Mouse (Mus musculus): ENCODE results near the gene Tubb5. TPM values are rescaled to one million over a fixed set of nuclear protein-coding genes. Genes with fewer than 3 reads are reported as not detected.

Gene Tubb5
- polyA plus RNA-seq, 1 experiment from 2014 or later: 923 TPM

- H3K4me1 ChIP-seq (replicated peaks; ENCODE audit: control insufficient read depth, insufficient read depth, low read length): no peaks in the 10 kb centered on the region
- no peaks in the 10 kb centered on the region for H3K9me3 ChIP-seq (ENCODE audit: control insufficient read depth, low read length)
- no peak overlapping the region for H3K4me3 ChIP-seq (ENCODE audit: low read depth, low read length)
- ATAC-seq (replicated peaks; ENCODE audit: low FRiP score, low TSS enrichment, low read depth): no peak
- H3K27ac ChIP-seq (ENCODE audit: low read depth): no peak overlapping the region
- no peaks in the 10 kb centered on the region for H3K27me3 ChIP-seq (replicated peaks; ENCODE audit: control insufficient read depth, insufficient read depth, low read length)
- no peak overlapping the region for H3K4me2 ChIP-seq (ENCODE audit: low read length)
- 81% methylated on average over 2 of the region's 2 CpGs for WGBS
- H3K9ac ChIP-seq (ENCODE audit: low read length): no peak overlapping the region
- H3K36me3 ChIP-seq (ENCODE audit: control insufficient read depth, insufficient read depth, low read length): no peaks in the 10 kb centered on the region
- DNase-seq (ENCODE audit: low spot score): no peak
Measured at GRCm38 (mm10) chr17:35800905-35801304, 37.2 kb downstream of the Tubb5 start.

- no peaks in the 10 kb centered on the region for H3K9me3 ChIP-seq (ENCODE audit: control insufficient read depth, low read length)
- WGBS: 67% methylated on average over 5 of the region's 5 CpGs
- H3K9ac ChIP-seq (ENCODE audit: low read length): no peak overlapping the region
- no peaks in the 10 kb centered on the region for H3K27me3 ChIP-seq (replicated peaks; ENCODE audit: control insufficient read depth, insufficient read depth, low read length)
- DNase-seq (ENCODE audit: low spot score) (no peak), ATAC-seq (replicated peaks; ENCODE audit: low FRiP score, low TSS enrichment, low read depth) (no peak)
- no peaks in the 10 kb centered on the region for H3K4me1 ChIP-seq (replicated peaks; ENCODE audit: control insufficient read depth, insufficient read depth, low read length)
- no peak overlapping the region for H3K4me3 ChIP-seq (ENCODE audit: low read depth, low read length)
- no peaks in the 10 kb centered on the region for H3K36me3 ChIP-seq (ENCODE audit: control insufficient read depth, insufficient read depth, low read length)
- no peak overlapping the region for H3K4me2 ChIP-seq (ENCODE audit: low read length)
- no peak overlapping the region for H3K27ac ChIP-seq (ENCODE audit: low read depth)
Measured at GRCm38 (mm10) chr17:35796835-35797234, 41.3 kb downstream of the Tubb5 start.

- H3K9me3 ChIP-seq (ENCODE audit: control insufficient read depth, low read length): no peaks in the 10 kb centered on the region
- H3K4me3 ChIP-seq (ENCODE audit: low read depth, low read length): no peak overlapping the region
- H3K27ac ChIP-seq (ENCODE audit: low read depth): no peak overlapping the region
- no peaks in the 10 kb centered on the region for H3K36me3 ChIP-seq (ENCODE audit: control insufficient read depth, insufficient read depth, low read length)
- H3K9ac ChIP-seq (ENCODE audit: low read length): no peak overlapping the region
- no peaks in the 10 kb centered on the region for H3K4me1 ChIP-seq (replicated peaks; ENCODE audit: control insufficient read depth, insufficient read depth, low read length)
- 75% methylated on average over 6 of the region's 6 CpGs for WGBS
- H3K27me3 ChIP-seq (replicated peaks; ENCODE audit: control insufficient read depth, insufficient read depth, low read length): no peaks in the 10 kb centered on the region
- ATAC-seq (replicated peaks; ENCODE audit: low FRiP score, low TSS enrichment, low read depth) (no peak), DNase-seq (ENCODE audit: low spot score) (no peak)
- no peak overlapping the region for H3K4me2 ChIP-seq (ENCODE audit: low read length)
Measured at GRCm38 (mm10) chr17:35795656-35796055, 42.5 kb downstream of the Tubb5 start.

GRCm38 (mm10) chr17:35795099-35795498 is 43.0 kb downstream of the Tubb5 start:
- H3K4me2 ChIP-seq (ENCODE audit: low read length): no peak overlapping the region
- no peaks in the 10 kb centered on the region for H3K9me3 ChIP-seq (ENCODE audit: control insufficient read depth, low read length)
- DNase-seq (ENCODE audit: low spot score): no peak
- H3K4me1 ChIP-seq (replicated peaks; ENCODE audit: control insufficient read depth, insufficient read depth, low read length): no peaks in the 10 kb centered on the region
- no peak overlapping the region for H3K27ac ChIP-seq (ENCODE audit: low read depth)
- H3K4me3 ChIP-seq (ENCODE audit: low read depth, low read length): no peak overlapping the region
- no peaks in the 10 kb centered on the region for H3K36me3 ChIP-seq (ENCODE audit: control insufficient read depth, insufficient read depth, low read length)
- no peaks in the 10 kb centered on the region for H3K27me3 ChIP-seq (replicated peaks; ENCODE audit: control insufficient read depth, insufficient read depth, low read length)
- no peak for ATAC-seq (replicated peaks; ENCODE audit: low FRiP score, low TSS enrichment, low read depth)
- WGBS: 38% methylated on average over 2 of the region's 2 CpGs
- H3K9ac ChIP-seq (ENCODE audit: low read length): no peak overlapping the region

GRCm38 (mm10) chr17:35792837-35793236 is 45.3 kb downstream of the Tubb5 start:
- 78% methylated on average over 2 of the region's 2 CpGs for WGBS
- H3K9ac ChIP-seq (ENCODE audit: low read length): no peak overlapping the region
- no peak overlapping the region for H3K4me3 ChIP-seq (ENCODE audit: low read depth, low read length)
- H3K36me3 ChIP-seq (ENCODE audit: control insufficient read depth, insufficient read depth, low read length): no peaks in the 10 kb centered on the region
- H3K9me3 ChIP-seq (ENCODE audit: control insufficient read depth, low read length): no peaks in the 10 kb centered on the region
- no peak overlapping the region for H3K27ac ChIP-seq (ENCODE audit: low read depth)
- no peaks in the 10 kb centered on the region for H3K27me3 ChIP-seq (replicated peaks; ENCODE audit: control insufficient read depth, insufficient read depth, low read length)
- H3K4me1 ChIP-seq (replicated peaks; ENCODE audit: control insufficient read depth, insufficient read depth, low read length): no peaks in the 10 kb centered on the region
- no peak overlapping the region for H3K4me2 ChIP-seq (ENCODE audit: low read length)
- ATAC-seq (replicated peaks; ENCODE audit: low FRiP score, low TSS enrichment, low read depth): no peak
- DNase-seq (ENCODE audit: low spot score): no peak

GRCm38 (mm10) chr17:35790933-35791332 is 47.2 kb downstream of the Tubb5 start:
- Histone ChIP-seq H3K27me3 (replicated peaks; ENCODE audit: control insufficient read depth, insufficient read depth, low read length) (no peaks in the 10 kb centered on the region), H3K9ac (ENCODE audit: low read length) (no peak overlapping the region)
- ATAC-seq (replicated peaks; ENCODE audit: low FRiP score, low TSS enrichment, low read depth): no peak

GRCm38 (mm10) chr17:35788025-35788424 is 50.1 kb downstream of the Tubb5 start:
- Histone ChIP-seq H3K4me3 (ENCODE audit: low read depth, low read length) (no peak overlapping the region), H3K4me1 (replicated peaks; ENCODE audit: control insufficient read depth, insufficient read depth, low read length) (no peaks in the 10 kb centered on the region), H3K27me3 (replicated peaks; ENCODE audit: control insufficient read depth, insufficient read depth, low read length) (no peaks in the 10 kb centered on the region), H3K36me3 (ENCODE audit: control insufficient read depth, insufficient read depth, low read length) (no peaks in the 10 kb centered on the region), H3K9ac (ENCODE audit: low read length) (no peak overlapping the region), H3K9me3 (ENCODE audit: control insufficient read depth, low read length) (no peaks in the 10 kb centered on the region), H3K4me2 (ENCODE audit: low read length) (no peak overlapping the region), H3K27ac (ENCODE audit: low read depth) (no peak overlapping the region)
- DNase-seq (ENCODE audit: low spot score) (no peak), ATAC-seq (replicated peaks; ENCODE audit: low FRiP score, low TSS enrichment, low read depth) (no peak)
- 69% methylated on average over 3 of the region's 3 CpGs for WGBS

More at GRCm38 (mm10) chr17:35790933-35791332, 47.2 kb downstream of the Tubb5 start:
- DNase-seq (ENCODE audit: low spot score): no peak
- WGBS: 87% methylated on average over 4 of the region's 4 CpGs
- no peaks in the 10 kb centered on the region for H3K36me3 ChIP-seq (ENCODE audit: control insufficient read depth, insufficient read depth, low read length)
- no peak overlapping the region for H3K27ac ChIP-seq (ENCODE audit: low read depth)
- no peaks in the 10 kb centered on the region for H3K9me3 ChIP-seq (ENCODE audit: control insufficient read depth, low read length)
- no peak overlapping the region for H3K4me2 ChIP-seq (ENCODE audit: low read length)
- H3K4me3 ChIP-seq (ENCODE audit: low read depth, low read length): no peak overlapping the region
- H3K4me1 ChIP-seq (replicated peaks; ENCODE audit: control insufficient read depth, insufficient read depth, low read length): no peaks in the 10 kb centered on the region

GRCm38 (mm10) chr17:35787493-35787892 is 50.6 kb downstream of the Tubb5 start:
- no peak overlapping the region for H3K4me3 ChIP-seq (ENCODE audit: low read depth, low read length)
- no peaks in the 10 kb centered on the region for H3K9me3 ChIP-seq (ENCODE audit: control insufficient read depth, low read length)
- ATAC-seq (replicated peaks; ENCODE audit: low FRiP score, low TSS enrichment, low read depth) (no peak), DNase-seq (ENCODE audit: low spot score) (no peak)
- H3K4me2 ChIP-seq (ENCODE audit: low read length): no peak overlapping the region
- no peaks in the 10 kb centered on the region for H3K36me3 ChIP-seq (ENCODE audit: control insufficient read depth, insufficient read depth, low read length)
- no peak overlapping the region for H3K27ac ChIP-seq (ENCODE audit: low read depth)
- no peaks in the 10 kb centered on the region for H3K27me3 ChIP-seq (replicated peaks; ENCODE audit: control insufficient read depth, insufficient read depth, low read length)
- H3K4me1 ChIP-seq (replicated peaks; ENCODE audit: control insufficient read depth, insufficient read depth, low read length): no peaks in the 10 kb centered on the region
- H3K9ac ChIP-seq (ENCODE audit: low read length): no peak overlapping the region

- DNase-seq (ENCODE audit: low spot score): no peak
- H3K27ac ChIP-seq (ENCODE audit: low read depth): no peak overlapping the region
- H3K9me3 ChIP-seq (ENCODE audit: control insufficient read depth, low read length): no peaks in the 10 kb centered on the region
- 83% methylated on average over 4 of the region's 4 CpGs for WGBS
- H3K4me3 ChIP-seq (ENCODE audit: low read depth, low read length): no peak overlapping the region
- H3K9ac ChIP-seq (ENCODE audit: low read length): no peak overlapping the region
- no peaks in the 10 kb centered on the region for H3K36me3 ChIP-seq (ENCODE audit: control insufficient read depth, insufficient read depth, low read length)
- H3K27me3 ChIP-seq (replicated peaks; ENCODE audit: control insufficient read depth, insufficient read depth, low read length): no peaks in the 10 kb centered on the region
- no peak overlapping the region for H3K4me2 ChIP-seq (ENCODE audit: low read length)
- no peaks in the 10 kb centered on the region for H3K4me1 ChIP-seq (replicated peaks; ENCODE audit: control insufficient read depth, insufficient read depth, low read length)
- no peak for ATAC-seq (replicated peaks; ENCODE audit: low FRiP score, low TSS enrichment, low read depth)
Measured at GRCm38 (mm10) chr17:35785140-35785539, 53.0 kb downstream of the Tubb5 start.
